Mouse (Mus musculus) limb, embryonic 13.5 days (tissue): ENCODE results near the gene Trim15. TPM values are rescaled to one million over a fixed set of nuclear protein-coding genes. Genes with fewer than 3 reads are reported as not detected.

Source experiments
- ATAC-seq: fragments of 200-750 bp; cut with Nextera tagmentation; 2 replicates; pipeline ENCODE4 v1.8.0; 2017; ENCODE audit warnings: low read depth, moderate number of reproducible peaks, moderate TSS enrichment; ENCODE audit not compliant: low FRiP score
- H3K27ac ChIP-seq: fragments of 300-500 bp; sonication (generic); 2 replicates; pipeline ENCODE4 v1.5.1; 2015; ENCODE audit warnings: inconsistent platforms, mild to moderate bottlenecking, moderate library complexity
- H3K27me3 ChIP-seq: fragments of 300-500 bp; sonication (generic); 2 replicates; pipeline ENCODE4 v1.6.1; 2015; ENCODE audit warnings: mild to moderate bottlenecking, inconsistent platforms
- H3K36me3 ChIP-seq: fragments of 300-500 bp; sonication (generic); 2 replicates; pipeline ENCODE4 v1.6.1; 2015; ENCODE audit warnings: inconsistent platforms, mild to moderate bottlenecking, moderate library complexity
- H3K4me1 ChIP-seq: fragments of 300-500 bp; sonication (generic); 2 replicates; pipeline ENCODE4 v1.6.1; 2015; ENCODE audit warnings: inconsistent platforms
- H3K4me2 ChIP-seq: fragments of 300-500 bp; sonication (generic); replicated peaks from 2 replicates; pipeline ENCODE4 v1.6.1; 2015; ENCODE audit warnings: inconsistent platforms, mild to moderate bottlenecking, moderate library complexity
- H3K4me3 ChIP-seq: fragments of 300-500 bp; sonication (generic); 2 replicates; pipeline ENCODE4 v1.5.1; 2015; ENCODE audit warnings: moderate library complexity, mild to moderate bottlenecking, inconsistent platforms
- H3K9ac ChIP-seq: fragments of 300-500 bp; sonication (generic); 2 replicates; pipeline ENCODE4 v1.6.1; 2015; ENCODE audit warnings: mild to moderate bottlenecking, inconsistent platforms
- H3K9me3 ChIP-seq: fragments of 300-500 bp; sonication (generic); 2 replicates; pipeline ENCODE4 v1.6.1; 2016; ENCODE audit warnings: inconsistent platforms
- WGBS: fragments of 180-500 bp; shearing (Covaris S2); methylation state at CpG from one replicate; pipeline ENCODE4 v1.1.7; 2015; 5-methylcytosine and 5-hydroxymethylcytosine counted together
- polyA plus RNA-seq: library from polyadenylated mRNA; unstranded; fragments of >200 nt; fragmentation: Nextera tagmentation; extraction: Ambion mirVana; gene quantifications from 2 replicates; pipeline ENCODE4 v1.2.1, GENCODE M21; 2015

Gene Trim15
- polyA plus RNA-seq, 1 experiment from 2014 or later: 0.28 TPM

DNA sequence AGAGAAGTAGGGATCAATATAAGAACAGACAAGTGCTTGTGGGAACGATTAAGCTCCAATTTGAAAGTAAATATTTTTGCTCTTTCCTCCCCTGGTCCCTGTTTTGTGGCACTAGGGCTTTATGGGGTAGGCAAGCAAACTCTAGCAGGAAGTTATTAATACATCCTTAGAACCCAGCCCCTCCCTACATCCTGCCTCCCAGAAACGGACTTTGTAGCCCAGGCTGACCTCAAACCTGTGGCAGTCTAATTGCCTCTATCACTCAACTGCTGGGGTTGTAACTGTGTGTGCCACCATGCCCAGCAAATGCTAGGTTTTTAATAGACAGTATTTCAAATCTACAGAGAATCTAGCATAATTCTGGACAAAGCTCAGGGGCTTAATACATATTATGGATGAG, 5.3 kb downstream of the Trim15 start:
- Histone ChIP-seq H3K9ac (no peak overlapping the region), H3K4me3 (no peak overlapping the region), H3K36me3 (peaks cover 33% of the 10 kb centered on the region), H3K4me2 (no peak overlapping the region), H3K27me3 (peaks cover 22% of the 10 kb centered on the region), H3K9me3 (no peaks in the 10 kb centered on the region), H3K27ac (no peak overlapping the region), H3K4me1 (no peaks in the 10 kb centered on the region)
- 41% methylated on average over 2 of the region's 2 CpGs for WGBS
- ATAC-seq: no peak

- WGBS: 89% methylated on average over 3 of the region's 3 CpGs
- ATAC-seq: no peak
- H3K27ac ChIP-seq: no peak overlapping the region
- no peak overlapping the region for H3K4me2 ChIP-seq
- H3K4me1 ChIP-seq: no peaks in the 10 kb centered on the region
- H3K9me3 ChIP-seq: no peaks in the 10 kb centered on the region
- no peak overlapping the region for H3K9ac ChIP-seq
- H3K36me3 ChIP-seq: peaks cover 68% of the 10 kb centered on the region
- no peak overlapping the region for H3K4me3 ChIP-seq
- H3K27me3 ChIP-seq: no peaks in the 10 kb centered on the region
These were observed 8.8 kb downstream of the Trim15 start for GRCm38 (mm10) chr17:36858181-36858580.

- Histone ChIP-seq H3K4me1 (no peaks in the 10 kb centered on the region), H3K9ac (no peak overlapping the region), H3K4me3 (no peak overlapping the region), H3K36me3 (peaks cover 88% of the 10 kb centered on the region), H3K9me3 (no peaks in the 10 kb centered on the region), H3K4me2 (no peak overlapping the region), H3K27me3 (no peaks in the 10 kb centered on the region), H3K27ac (no peak overlapping the region)
- 91% methylated on average over 4 of the region's 4 CpGs for WGBS
- ATAC-seq: no peak
These were observed 10.8 kb downstream of the Trim15 start for GRCm38 (mm10) chr17:36856236-36856635.

DNA sequence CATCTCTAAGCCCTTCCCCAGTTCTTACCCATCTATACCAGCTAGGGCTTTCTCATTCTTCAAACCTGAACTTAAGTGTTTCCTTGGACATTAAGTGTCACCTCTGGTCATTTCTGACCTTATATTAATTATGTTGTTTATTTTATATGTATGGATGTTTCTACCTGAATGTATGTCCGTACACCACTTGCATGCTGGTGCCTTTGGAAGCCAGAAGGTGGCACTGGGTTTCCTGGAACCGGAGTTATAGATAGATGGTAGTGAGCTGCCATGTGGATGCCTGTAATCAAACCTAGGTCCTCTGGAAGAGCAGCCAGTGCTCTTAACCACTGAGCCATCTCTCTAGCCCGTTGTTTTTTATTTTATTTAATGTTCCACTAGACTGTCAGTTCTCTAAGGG, 11.5 kb downstream of the Trim15 start:
- WGBS: 98% methylated on average over 3 of the region's 3 CpGs

GRCm38 (mm10) chr17:36851627-36852026, 15.4 kb downstream of the Trim15 start:
- Histone ChIP-seq H3K27ac (no peak overlapping the region), H3K36me3 (peaks cover 65% of the 10 kb centered on the region), H3K4me2 (no peak overlapping the region), H3K9ac (no peak overlapping the region), H3K4me3 (no peak overlapping the region), H3K27me3 (no peaks in the 10 kb centered on the region), H3K4me1 (peaks cover 5% of the 10 kb centered on the region), H3K9me3 (no peaks in the 10 kb centered on the region)
- WGBS: 85% methylated on average over 5 of the region's 5 CpGs
- no peak for ATAC-seq

More for the DNA sequence above, 11.5 kb downstream of the Trim15 start:
- no peak overlapping the region for H3K4me3 ChIP-seq
- no peak overlapping the region for H3K27ac ChIP-seq
- no peaks in the 10 kb centered on the region for H3K27me3 ChIP-seq
- no peak for ATAC-seq
- peaks cover 95% of the 10 kb centered on the region for H3K36me3 ChIP-seq
- no peaks in the 10 kb centered on the region for H3K4me1 ChIP-seq
- no peak overlapping the region for H3K4me2 ChIP-seq
- H3K9ac ChIP-seq: no peak overlapping the region
- no peaks in the 10 kb centered on the region for H3K9me3 ChIP-seq

GRCm38 (mm10) chr17:36851200-36851599, 15.8 kb downstream of the Trim15 start:
- Histone ChIP-seq H3K27ac (no peak overlapping the region), H3K4me1 (peaks cover 5% of the 10 kb centered on the region), H3K9ac (no peak overlapping the region), H3K4me2 (no peak overlapping the region), H3K27me3 (no peaks in the 10 kb centered on the region), H3K9me3 (no peaks in the 10 kb centered on the region), H3K36me3 (peaks cover 65% of the 10 kb centered on the region), H3K4me3 (no peak overlapping the region)
- WGBS: 77% methylated on average over 5 of the region's 5 CpGs
- ATAC-seq: no peak

GRCm38 (mm10) chr17:36849992-36850391, 17.0 kb downstream of the Trim15 start:
- Histone ChIP-seq H3K4me1 (peaks cover 5% of the 10 kb centered on the region), H3K27ac (no peak overlapping the region), H3K4me3 (no peak overlapping the region), H3K9ac (no peak overlapping the region), H3K4me2 (no peak overlapping the region), H3K27me3 (no peaks in the 10 kb centered on the region), H3K9me3 (no peaks in the 10 kb centered on the region), H3K36me3 (peaks cover 57% of the 10 kb centered on the region)
- 84% methylated on average over 2 of the region's 2 CpGs for WGBS
- no peak for ATAC-seq

DNA sequence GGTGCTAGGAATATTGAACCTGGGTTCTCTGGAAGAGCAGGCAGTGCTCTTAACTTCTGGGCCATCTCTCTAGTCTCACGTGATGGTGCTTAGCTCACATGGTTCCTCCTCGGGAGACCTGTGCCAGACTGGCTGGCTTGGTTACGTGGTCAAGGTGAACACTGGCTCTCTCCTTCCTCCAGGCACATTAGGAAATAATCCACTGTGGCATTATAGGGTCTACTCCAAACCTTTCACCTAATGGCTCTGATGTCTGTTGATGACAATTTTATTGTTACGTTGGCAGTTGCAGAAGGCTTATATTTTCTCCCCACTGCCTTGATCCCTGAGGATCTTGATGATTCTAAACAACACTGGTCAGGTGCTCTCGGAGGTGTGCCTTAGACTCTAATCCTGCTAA, 18.1 kb downstream of the Trim15 start:
- Histone ChIP-seq H3K4me2 (no peak overlapping the region), H3K9me3 (no peaks in the 10 kb centered on the region), H3K27me3 (no peaks in the 10 kb centered on the region), H3K9ac (no peak overlapping the region), H3K4me3 (no peak overlapping the region), H3K27ac (no peak overlapping the region), H3K4me1 (peaks cover 9% of the 10 kb centered on the region), H3K36me3 (peaks cover 46% of the 10 kb centered on the region)
- ATAC-seq: no peak
- 74% methylated on average over 5 of the region's 5 CpGs for WGBS

- no peak overlapping the region for H3K4me2 ChIP-seq
- H3K36me3 ChIP-seq: peaks cover 18% of the 10 kb centered on the region
- 64% methylated on average over 1 of the region's 1 CpGs for WGBS
- H3K9ac ChIP-seq: no peak overlapping the region
- no peak for ATAC-seq
- H3K27me3 ChIP-seq: no peaks in the 10 kb centered on the region
- no peak overlapping the region for H3K27ac ChIP-seq
- no peak overlapping the region for H3K4me3 ChIP-seq
- H3K4me1 ChIP-seq: peaks cover 19% of the 10 kb centered on the region
- H3K9me3 ChIP-seq: no peaks in the 10 kb centered on the region
These were observed 22.3 kb downstream of the Trim15 start for GRCm38 (mm10) chr17:36844725-36845124.

DNA sequence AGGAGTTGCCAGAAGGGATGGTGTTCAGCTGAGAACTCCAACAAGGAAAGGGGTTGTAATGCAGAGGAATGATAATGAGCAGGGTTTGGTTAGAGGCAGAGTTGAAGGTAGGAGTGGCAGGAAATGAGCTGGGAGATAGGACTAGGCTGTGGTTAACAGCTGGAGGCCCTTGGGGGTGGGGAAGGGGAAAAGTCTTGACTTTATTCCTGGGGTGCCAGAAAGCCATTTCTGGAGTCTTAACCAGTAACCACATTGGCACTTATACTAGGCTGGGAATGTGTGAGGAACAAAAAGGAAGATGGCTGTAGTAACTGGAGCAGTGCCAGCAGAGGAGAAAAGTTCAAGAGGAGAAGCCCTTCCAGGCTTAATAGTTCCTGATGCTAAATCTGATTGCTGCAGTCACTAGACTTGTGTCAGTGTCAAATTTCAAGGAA, 22.7 kb downstream of the Trim15 start:
- Histone ChIP-seq H3K27me3 (no peaks in the 10 kb centered on the region), H3K9me3 (no peaks in the 10 kb centered on the region), H3K4me3 (no peak overlapping the region), H3K4me2 (no peak overlapping the region), H3K4me1 (peaks cover 19% of the 10 kb centered on the region), H3K36me3 (peaks cover 18% of the 10 kb centered on the region), H3K27ac (no peak overlapping the region), H3K9ac (no peak overlapping the region)
- ATAC-seq: no peak

- Histone ChIP-seq H3K9ac (no peak overlapping the region), H3K4me1 (peaks cover 14% of the 10 kb centered on the region), H3K9me3 (no peaks in the 10 kb centered on the region), H3K27ac (no peak overlapping the region), H3K4me3 (no peak overlapping the region), H3K4me2 (no peak overlapping the region), H3K27me3 (no peaks in the 10 kb centered on the region), H3K36me3 (peaks cover 22% of the 10 kb centered on the region)
- no peak for ATAC-seq
- 81% methylated on average over 7 of the region's 7 CpGs for WGBS
These were observed 23.3 kb downstream of the Trim15 start for GRCm38 (mm10) chr17:36843696-36844095.

GRCm38 (mm10) chr17:36840961-36841445, 26.0 kb downstream of the Trim15 start:
- no peaks in the 10 kb centered on the region for H3K9me3 ChIP-seq
- H3K36me3 ChIP-seq: peaks cover 12% of the 10 kb centered on the region
- H3K9ac ChIP-seq: no peak overlapping the region
- no peak overlapping the region for H3K27ac ChIP-seq
- no peak for ATAC-seq
- no peaks in the 10 kb centered on the region for H3K27me3 ChIP-seq
- no peak overlapping the region for H3K4me3 ChIP-seq
- no peak overlapping the region for H3K4me2 ChIP-seq
- H3K4me1 ChIP-seq: peaks cover 31% of the 10 kb centered on the region

DNA sequence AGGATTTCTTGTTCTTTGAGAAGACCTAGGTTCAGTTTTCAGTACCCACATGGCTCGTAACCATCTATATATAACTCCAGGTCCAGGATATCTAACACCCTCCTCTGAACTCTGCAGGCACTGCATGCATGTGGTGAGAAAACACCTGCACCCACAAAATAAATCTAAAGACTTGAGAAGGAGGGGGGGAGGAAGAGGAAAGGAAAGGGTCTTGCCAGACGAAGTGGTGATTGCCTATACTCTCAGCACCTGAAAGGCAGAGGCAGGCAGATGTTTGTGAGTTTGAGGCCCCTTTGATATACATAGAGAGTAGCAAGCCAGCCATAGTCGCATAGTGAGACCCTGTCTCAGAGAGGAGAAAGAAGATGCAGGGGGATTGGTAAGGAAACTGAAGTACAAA, 27.1 kb downstream of the Trim15 start:
- no peak for ATAC-seq
- peaks cover 35% of the 10 kb centered on the region for H3K4me1 ChIP-seq
- 73% methylated on average over 3 of the region's 3 CpGs for WGBS

More for the DNA sequence above, 27.1 kb downstream of the Trim15 start:
- no peaks in the 10 kb centered on the region for H3K9me3 ChIP-seq
- peaks cover 11% of the 10 kb centered on the region; the same call in 1 of the 2 replicates for H3K36me3 ChIP-seq
- H3K4me3 ChIP-seq: no peak overlapping the region
- H3K27ac ChIP-seq: no peak overlapping the region
- H3K9ac ChIP-seq: no peak overlapping the region
- no peak overlapping the region for H3K4me2 ChIP-seq
- no peaks in the 10 kb centered on the region for H3K27me3 ChIP-seq
